Mouse (Mus musculus) stomach, postnatal 0 days (tissue): ENCODE data around the gene Nfrkb. TPM values are rescaled to one million over a fixed set of nuclear protein-coding genes. Genes with fewer than 3 reads are reported as not detected.

Experiments
- ATAC-seq: fragments of 200-750 bp; cut with Nextera tagmentation; 2 replicates; pipeline ENCODE4 v1.8.0; 2017; ENCODE audit not compliant: low FRiP score, low TSS enrichment
- DNase-seq: peaks from one replicate; pipeline ENCODE4 v3.0.0-alpha.2; 2016; ENCODE audit warnings: low spot score
- H3K27ac ChIP-seq: fragments of 300-500 bp; sonication (generic); replicated peaks from 2 replicates; pipeline ENCODE4 v1.5.1; 2014; ENCODE audit warnings: mild to moderate bottlenecking, control low read depth
- H3K27me3 ChIP-seq: fragments of 300-500 bp; sonication (generic); 2 replicates; pipeline ENCODE4 v1.6.1; 2014; ENCODE audit warnings: low read length; ENCODE audit not compliant: control insufficient read depth, insufficient read depth
- H3K36me3 ChIP-seq: fragments of 300-500 bp; sonication (generic); 2 replicates; pipeline ENCODE4 v1.6.1; 2014; ENCODE audit warnings: low read length, mixed read lengths; ENCODE audit not compliant: control insufficient read depth, insufficient read depth
- H3K4me1 ChIP-seq: fragments of 300-500 bp; sonication (generic); replicated peaks from 2 replicates; pipeline ENCODE4 v1.6.1; 2014; ENCODE audit warnings: antibody characterized with exemption; ENCODE audit not compliant: control insufficient read depth, insufficient read depth
- H3K4me2 ChIP-seq: fragments of 300-500 bp; sonication (generic); replicated peaks from 2 replicates; pipeline ENCODE4 v1.6.1; 2014; ENCODE audit warnings: low read depth, mild to moderate bottlenecking, control low read depth, moderate library complexity
- H3K4me3 ChIP-seq: fragments of 300-500 bp; sonication (generic); 2 replicates; pipeline ENCODE4 v1.5.1; 2014; ENCODE audit warnings: low read depth, low read length, control low read depth
- H3K9ac ChIP-seq: fragments of 300-500 bp; sonication (generic); 2 replicates; pipeline ENCODE4 v1.6.1; 2014; ENCODE audit warnings: mild to moderate bottlenecking, low read length, control low read depth, mixed read lengths
- H3K9me3 ChIP-seq: fragments of 300-500 bp; sonication (generic); 2 replicates; pipeline ENCODE4 v1.6.1; 2016; ENCODE audit warnings: low read length; ENCODE audit not compliant: control insufficient read depth
- CTCF ChIP-seq: IDR thresholded peaks from 2 replicates; pipeline ENCODE4 v1.5.1; 2016; ENCODE audit warnings: antibody characterized with exemption, low read depth, mild to moderate bottlenecking, moderate library complexity
- EP300 ChIP-seq: optimal IDR thresholded peaks from 2 replicates; pipeline ENCODE3; 2016; ENCODE audit warnings: antibody characterized with exemption
- WGBS: fragments of 180-500 bp; shearing (Covaris S2); extraction: QIAGEN DNeasy Blood & Tissue Kit; methylation state at CpG from one replicate; pipeline ENCODE4 v1.1.7; 2014; 5-methylcytosine and 5-hydroxymethylcytosine counted together
- polyA plus RNA-seq: library from polyadenylated mRNA; unstranded; fragments of >200 nt; fragmentation: Nextera tagmentation; extraction: Ambion mirVana; gene quantifications from 2 replicates; pipeline ENCODE4 v1.2.1, GENCODE M21; 2015

Gene Nfrkb
- polyA plus RNA-seq, 1 experiment from 2014 or later, result 9.0 TPM

DNA sequence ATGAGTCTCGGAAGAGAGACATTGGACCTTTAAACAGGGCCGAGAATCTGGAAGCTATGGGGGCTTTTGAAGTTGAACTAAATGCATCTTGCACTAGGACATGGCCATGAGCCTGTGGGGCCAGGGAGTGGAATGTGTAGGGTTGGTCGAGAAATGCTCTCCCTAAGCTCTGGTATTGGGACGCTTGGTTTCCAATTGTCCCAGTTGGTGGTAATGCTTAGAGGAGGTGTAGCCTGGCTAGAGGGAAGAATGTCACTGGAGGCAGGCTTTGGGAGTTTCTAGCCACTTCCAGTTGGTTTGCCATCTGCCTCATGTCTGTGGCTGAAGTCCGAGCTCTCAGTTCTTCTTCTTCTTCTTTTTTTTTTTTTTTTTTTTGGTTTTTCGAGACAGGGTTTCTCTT lies 53.3 kb downstream of the Nfrkb start:
- H3K9ac ChIP-seq, result no peak overlapping the region
- ATAC-seq, result no peak
- no peaks in the 10 kb centered on the region for H3K27me3 ChIP-seq
- H3K4me3 ChIP-seq, result no peak overlapping the region
- no peak overlapping the region for H3K27ac ChIP-seq
- DNase-seq, result no peak
- H3K4me2 ChIP-seq, result no peak overlapping the region
- no peak for TF ChIP-seq EP300
- no peak for TF ChIP-seq CTCF
- no peaks in the 10 kb centered on the region for H3K9me3 ChIP-seq
- H3K4me1 ChIP-seq, result no peaks in the 10 kb centered on the region
- 86% methylated on average over 6 of the region's 6 CpGs for WGBS
- H3K36me3 ChIP-seq, result no peaks in the 10 kb centered on the region

GRCm38 (mm10) chr9:31440366-31440765 lies 54.4 kb downstream of the Nfrkb start:
- Histone ChIP-seq H3K9ac (no peak overlapping the region), H3K27ac (no peak overlapping the region), H3K9me3 (no peaks in the 10 kb centered on the region), H3K4me3 (no peak overlapping the region), H3K27me3 (no peaks in the 10 kb centered on the region), H3K4me1 (no peaks in the 10 kb centered on the region), H3K36me3 (no peaks in the 10 kb centered on the region), H3K4me2 (no peak overlapping the region)
- TF ChIP-seq CTCF (no peak), EP300 (no peak)
- ATAC-seq (no peak), DNase-seq (no peak)
- WGBS, result 83% methylated on average over 5 of the region's 5 CpGs

- no peak overlapping the region for H3K9ac ChIP-seq
- H3K36me3 ChIP-seq, result no peaks in the 10 kb centered on the region
- no peak for ATAC-seq
- H3K27me3 ChIP-seq, result no peaks in the 10 kb centered on the region
- H3K9me3 ChIP-seq, result no peaks in the 10 kb centered on the region
- no peaks in the 10 kb centered on the region for H3K4me1 ChIP-seq
- no peak overlapping the region for H3K4me3 ChIP-seq
- 89% methylated on average over 3 of the region's 3 CpGs for WGBS
- DNase-seq, result no peak
- no peak overlapping the region for H3K4me2 ChIP-seq
- TF ChIP-seq EP300, result no peak
- no peak for TF ChIP-seq CTCF
- no peak overlapping the region for H3K27ac ChIP-seq
Observed at GRCm38 (mm10) chr9:31441487-31441886, 55.5 kb downstream of the Nfrkb start.

GRCm38 (mm10) chr9:31444236-31444635 lies 58.2 kb downstream of the Nfrkb start:
- no peaks in the 10 kb centered on the region for H3K27me3 ChIP-seq
- DNase-seq (no peak), ATAC-seq (no peak)
- no peaks in the 10 kb centered on the region for H3K4me1 ChIP-seq
- WGBS, result 68% methylated on average over 8 of the region's 8 CpGs
- no peak overlapping the region for H3K4me3 ChIP-seq
- H3K9me3 ChIP-seq, result no peaks in the 10 kb centered on the region
- H3K4me2 ChIP-seq, result no peak overlapping the region
- H3K36me3 ChIP-seq, result no peaks in the 10 kb centered on the region
- no peak overlapping the region for H3K27ac ChIP-seq
- H3K9ac ChIP-seq, result no peak overlapping the region
- no peak for TF ChIP-seq EP300
- no peak for TF ChIP-seq CTCF

- H3K36me3 ChIP-seq, result no peaks in the 10 kb centered on the region
- DNase-seq (peak; percentile 70), ATAC-seq (peak; percentile 90)
- no peaks in the 10 kb centered on the region for H3K27me3 ChIP-seq
- H3K4me3 ChIP-seq, result no peak overlapping the region
- WGBS, result 63% methylated on average over 7 of the region's 7 CpGs
- H3K9ac ChIP-seq, result no peak overlapping the region
- peak overlapping the region; percentile 69 for H3K27ac ChIP-seq
- TF ChIP-seq CTCF (no peak), EP300 (no peak)
- H3K4me2 ChIP-seq, result no peak overlapping the region
- no peaks in the 10 kb centered on the region for H3K9me3 ChIP-seq
- H3K4me1 ChIP-seq, result no peaks in the 10 kb centered on the region
Observed at GRCm38 (mm10) chr9:31449145-31449772, 63.3 kb downstream of the Nfrkb start.

GRCm38 (mm10) chr9:31452166-31452565 lies 66.2 kb downstream of the Nfrkb start:
- Histone ChIP-seq H3K4me3 (no peak overlapping the region), H3K36me3 (no peaks in the 10 kb centered on the region), H3K4me1 (no peaks in the 10 kb centered on the region), H3K27me3 (no peaks in the 10 kb centered on the region), H3K9me3 (no peaks in the 10 kb centered on the region), H3K27ac (no peak overlapping the region), H3K9ac (no peak overlapping the region), H3K4me2 (no peak overlapping the region)
- DNase-seq, result peak; percentile 51
- ATAC-seq, result no peak
- no peak for TF ChIP-seq CTCF
- TF ChIP-seq EP300, result no peak
- 21% methylated on average over 10 of the region's 10 CpGs for WGBS
